Mouse (Mus musculus) liver, adult 2 months (tissue): ENCODE measurements around the gene Fam129a.

ENCODE experiments used
- CTCF ChIP-seq: fragments of 200-500 bp; IDR thresholded peaks from 2 replicates; pipeline ENCODE4 v1.5.1; 2011; ENCODE audit warnings: low read depth, low read length, control low read depth
- POLR2A ChIP-seq: fragments of 200-500 bp; IDR thresholded peaks from 2 replicates; pipeline ENCODE4 v1.6.1; 2011; ENCODE audit warnings: low read length, control low read depth; ENCODE audit not compliant: insufficient read depth; ENCODE audit errors: extremely low read depth

DNA sequence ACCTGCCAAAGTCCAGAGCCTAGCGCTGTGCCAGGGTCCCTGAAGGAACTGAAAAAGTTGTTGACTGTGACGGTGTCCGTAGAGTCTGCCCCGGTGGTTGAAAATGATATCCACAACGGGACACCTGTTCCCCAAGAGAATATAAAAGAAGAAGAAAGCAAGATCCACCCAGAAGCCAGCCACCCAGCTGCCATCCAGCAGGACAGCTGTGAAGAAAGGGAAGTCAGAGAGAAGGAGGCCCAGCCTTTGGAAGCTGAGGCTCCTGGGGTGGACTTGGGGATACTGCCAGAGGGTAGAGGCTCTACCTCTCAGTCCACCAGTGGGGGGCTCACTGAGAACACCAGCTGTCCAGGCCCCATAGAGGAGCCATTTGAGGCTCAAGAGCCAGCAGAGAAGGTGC lies 146.6 kb downstream of the Fam129a start:
- no peak for TF ChIP-seq POLR2A
- TF ChIP-seq CTCF: no peak
